Mouse (Mus musculus) CD4-positive naive resting alpha-beta T cell, adult 57 days (primary cell): ENCODE measurements around the gene Nkx6-2. TPM values are rescaled to one million over a fixed set of nuclear protein-coding genes. Genes with fewer than 3 reads are reported as not detected.

Source experiments
- total RNA-seq: library from RNA; stranded (reverse); gene quantifications from one replicate; pipeline ENCODE4 v1.2.4, GENCODE M21; 2023

Gene Nkx6-2
- not detected for total RNA-seq

DNA sequence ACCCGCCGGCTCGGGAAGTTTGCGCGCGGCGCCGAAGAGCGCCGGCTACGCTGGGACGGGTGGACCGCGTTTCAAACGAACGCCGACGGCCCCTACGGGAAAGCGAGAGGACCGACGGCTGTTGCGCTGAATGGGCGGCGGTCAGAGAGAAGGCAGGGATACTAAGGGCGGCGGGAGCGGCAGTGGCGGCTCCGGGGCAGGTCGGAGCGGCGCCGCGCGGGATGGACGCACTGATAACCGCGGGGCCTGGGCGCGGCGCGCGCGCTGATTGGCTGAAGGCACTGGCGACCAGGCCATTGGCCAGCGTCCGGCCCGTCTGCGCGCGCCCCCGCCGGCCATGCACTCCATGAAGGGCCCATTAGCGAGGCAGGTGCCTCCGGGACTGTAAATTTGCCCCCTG, at the start of gene Nkx6-2:
Gene Nkx6-2 (minus strand): TSS at position 203 of the 400 bp plus-strand sequence.

Other genes with a start within 250 kb of the Nkx6-2 start
- gene Inpp5a, start 193.7 kb downstream of the Nkx6-2 start, total RNA-seq: 21.4 TPM
- gene Cfap46, start 101.0 kb upstream of the Nkx6-2 start, total RNA-seq: 0.30 TPM